Mouse (Mus musculus): ENCODE data around the gene Rnd2.

DNA sequence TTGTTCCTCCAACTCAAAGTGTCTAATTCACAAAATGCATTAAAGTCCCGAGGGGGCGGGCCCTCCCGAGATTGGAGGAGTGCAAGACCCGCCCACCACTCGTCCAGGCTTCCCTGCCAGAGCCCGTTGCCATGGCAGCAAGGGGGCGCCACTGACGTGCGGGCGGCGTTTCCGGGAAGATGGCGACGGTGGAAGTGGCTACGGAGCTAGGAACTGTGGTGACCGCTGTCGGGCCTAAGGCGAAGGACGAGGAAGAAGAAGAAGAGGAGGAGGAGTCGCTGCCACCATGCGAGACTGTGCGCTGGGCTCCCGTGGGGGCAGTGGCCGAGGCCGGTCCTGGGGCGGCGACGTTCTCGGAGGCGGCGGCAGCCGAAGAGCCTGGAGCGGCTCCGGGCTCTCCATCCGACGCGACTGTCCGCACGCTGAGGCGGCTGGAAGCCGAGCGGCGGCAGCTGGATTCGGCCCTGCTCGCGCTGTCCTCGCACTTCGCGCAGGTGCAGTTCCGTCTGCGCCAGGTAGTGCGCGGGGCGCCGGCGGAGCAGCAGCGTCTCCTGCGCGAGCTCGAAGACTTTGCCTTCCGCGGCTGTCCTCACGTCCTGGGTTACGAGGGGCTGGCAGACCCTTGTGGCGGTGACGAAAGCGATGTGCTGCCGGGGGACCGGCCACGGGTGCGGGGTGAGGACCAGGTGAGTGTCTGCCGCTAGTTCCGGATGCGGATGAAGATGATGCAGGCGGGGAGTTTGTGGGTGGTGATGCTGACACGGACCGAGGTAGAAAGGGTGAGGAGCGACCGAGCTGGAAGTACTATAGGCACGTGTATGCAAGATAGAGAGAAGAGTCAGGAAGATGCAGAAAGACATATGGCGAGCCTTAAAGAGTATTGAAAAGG, 39.6 kb upstream of the Rnd2 start, which contains the start of the genes Rundc1 and Ptges3l:
- TF ChIP-seq POLR2A (IDR thresholded peaks at IDR 0.05; ENCODE audit: low read depth, low read length): peak; percentile 72
- TF ChIP-seq CTCF (IDR thresholded peaks at IDR 0.05; ENCODE audit: extremely low read depth, insufficient read depth, insufficient read length, insufficient replicate concordance): peak; percentile 8; the same call in 1 of the 2 replicates
